Mouse (Mus musculus): ENCODE data around the gene Psg16.

The Psg16 gene

DNA sequence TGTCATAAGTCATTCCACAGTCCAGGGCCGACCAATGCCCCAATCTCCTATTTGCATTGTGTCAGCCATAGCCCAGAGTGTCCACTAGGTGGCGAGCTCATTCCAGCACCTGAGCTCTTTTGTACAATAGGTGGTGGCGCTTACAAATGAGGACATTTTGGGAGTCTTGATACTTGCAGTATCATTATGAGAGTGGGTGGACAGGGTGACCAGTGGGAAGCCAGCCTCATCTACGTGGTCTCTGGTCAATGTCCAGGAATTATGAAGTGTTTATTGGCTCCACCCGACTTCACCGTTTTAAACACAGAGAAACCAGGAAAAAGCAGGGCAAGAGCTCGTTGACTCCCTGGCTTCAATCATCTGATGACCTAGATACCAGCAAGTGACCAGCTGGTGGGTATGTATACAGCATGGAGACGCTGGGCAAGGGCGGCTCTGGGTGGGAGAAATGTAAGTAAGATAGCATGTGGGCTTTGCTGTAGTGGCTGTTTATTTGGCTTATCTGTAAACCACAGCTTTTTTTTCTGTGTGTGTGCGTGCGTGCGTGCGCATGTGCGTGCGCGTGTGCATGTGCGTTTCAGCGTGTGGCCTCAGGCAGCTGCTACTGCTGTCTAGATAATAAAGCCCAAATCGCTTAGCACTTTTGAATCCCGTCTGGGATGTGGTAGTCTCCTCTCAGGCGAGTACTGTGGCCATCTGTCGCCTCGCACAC is at the start of gene Psg16:
TSS of gene Psg16 (plus strand) at position 137 of the 712 bp plus-strand sequence.
- DNase-seq, result peak; percentile 64

DNA sequence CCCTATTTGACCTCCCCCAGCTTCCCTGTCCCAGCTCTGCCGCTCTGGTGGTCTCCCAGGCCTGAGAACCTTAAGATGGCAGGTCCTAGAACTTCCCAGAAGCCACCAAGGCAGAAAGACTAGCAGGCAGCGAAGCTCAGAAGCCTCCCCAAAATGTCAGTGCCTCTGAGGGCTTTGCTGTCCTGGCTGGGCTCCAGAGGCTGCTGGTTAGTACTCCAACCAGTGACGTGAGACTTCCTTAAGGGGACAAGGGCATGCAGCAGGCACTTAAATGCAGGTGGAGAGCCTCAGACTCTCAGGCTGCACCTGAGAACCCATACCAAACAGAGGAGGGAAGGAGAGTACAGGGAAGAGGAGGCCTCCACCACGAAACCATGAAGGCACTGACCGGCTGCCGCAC is 49.7 kb upstream of the Psg16 start:
- peak; percentile 61 for DNase-seq

DNA sequence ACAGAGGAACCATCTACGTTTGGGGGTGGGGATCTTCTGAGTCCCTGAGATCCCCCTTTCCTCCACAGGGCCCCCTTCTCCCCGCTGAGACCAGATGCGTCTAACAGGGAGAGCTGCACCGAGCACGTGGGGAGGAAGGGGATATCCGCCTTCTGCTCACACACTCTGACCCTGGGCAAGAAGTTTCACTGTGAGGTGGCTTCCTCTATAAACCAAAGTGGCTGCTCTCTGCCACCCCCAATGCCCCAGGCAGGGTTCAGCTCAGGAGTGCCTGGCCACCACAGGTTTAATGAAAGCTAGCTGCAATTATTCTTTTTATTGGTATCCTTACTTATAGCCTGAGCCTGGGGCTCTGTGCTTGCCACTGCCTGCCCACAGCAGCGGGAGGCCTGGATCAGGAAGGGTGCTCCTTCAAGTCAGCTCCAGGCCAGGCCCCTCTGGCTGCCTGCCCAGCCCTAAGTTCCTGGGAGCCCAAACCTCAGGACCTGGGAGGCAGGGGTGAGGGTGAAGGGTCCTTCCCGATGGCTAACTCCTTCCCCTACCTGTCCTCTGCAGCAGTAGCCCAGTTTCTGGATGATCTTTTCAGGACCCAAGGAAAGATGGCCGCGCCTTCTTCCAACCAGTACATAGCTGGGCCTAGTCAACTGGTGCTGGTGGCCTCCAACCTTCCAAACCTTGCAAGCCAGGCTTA is 48.9 kb upstream of the Psg16 start:
- DNase-seq, result peak; percentile 23

DNA sequence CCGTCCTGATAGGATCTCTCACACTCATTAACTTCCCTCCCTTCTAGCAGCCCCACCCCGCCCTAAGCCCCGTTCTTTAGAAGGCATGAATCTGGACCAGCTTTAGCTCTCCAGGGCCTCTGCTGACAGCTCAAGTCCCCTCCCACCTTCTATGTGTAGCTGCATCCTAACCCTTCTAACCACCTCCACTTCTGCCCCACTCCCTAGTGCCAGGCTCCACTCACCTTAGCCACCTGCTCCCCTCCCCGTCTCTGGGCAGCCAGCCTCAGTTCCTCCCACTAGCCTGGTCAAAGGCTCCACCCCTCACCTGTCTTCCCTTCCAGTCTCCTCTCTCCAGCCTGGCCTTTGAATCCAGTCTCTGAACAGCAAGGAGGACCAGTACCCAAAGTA is 48.3 kb upstream of the Psg16 start:
- DNase-seq, result no peak

DNA sequence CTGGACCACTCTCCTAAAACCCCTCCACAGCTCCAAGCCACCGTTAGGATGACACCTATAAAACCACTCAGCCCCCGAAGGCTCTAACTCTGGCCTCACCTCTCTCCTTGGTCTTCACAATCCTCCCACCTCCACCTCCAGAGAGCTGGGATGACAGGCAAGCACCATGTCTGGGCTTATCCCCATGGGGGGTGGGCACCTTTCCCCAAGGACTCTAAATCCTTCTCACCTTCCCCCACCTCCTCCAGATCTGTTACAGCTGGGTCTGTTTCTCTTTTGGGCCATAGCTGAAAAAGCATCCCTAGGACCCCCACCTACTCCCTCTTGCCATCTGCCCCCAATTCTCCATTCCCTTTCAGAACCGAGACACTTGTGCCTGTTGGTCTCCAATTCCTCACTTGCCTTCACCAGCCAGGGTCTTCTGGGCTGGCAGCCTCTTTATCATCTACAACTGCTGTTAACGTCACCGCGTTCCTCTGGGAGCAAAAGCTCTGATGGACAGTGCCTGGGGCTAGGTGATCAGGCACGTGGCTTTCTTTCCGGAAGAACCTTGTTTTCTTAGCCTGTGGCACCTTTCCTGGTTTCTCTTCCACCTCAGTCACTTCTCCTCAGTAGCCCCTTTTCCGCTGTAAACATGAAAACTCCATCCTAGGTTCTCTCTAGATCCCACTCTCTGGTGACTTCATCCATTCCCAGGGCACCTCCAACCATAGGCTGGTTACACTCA is 47.8 kb upstream of the Psg16 start:
- no peak for DNase-seq

DNA sequence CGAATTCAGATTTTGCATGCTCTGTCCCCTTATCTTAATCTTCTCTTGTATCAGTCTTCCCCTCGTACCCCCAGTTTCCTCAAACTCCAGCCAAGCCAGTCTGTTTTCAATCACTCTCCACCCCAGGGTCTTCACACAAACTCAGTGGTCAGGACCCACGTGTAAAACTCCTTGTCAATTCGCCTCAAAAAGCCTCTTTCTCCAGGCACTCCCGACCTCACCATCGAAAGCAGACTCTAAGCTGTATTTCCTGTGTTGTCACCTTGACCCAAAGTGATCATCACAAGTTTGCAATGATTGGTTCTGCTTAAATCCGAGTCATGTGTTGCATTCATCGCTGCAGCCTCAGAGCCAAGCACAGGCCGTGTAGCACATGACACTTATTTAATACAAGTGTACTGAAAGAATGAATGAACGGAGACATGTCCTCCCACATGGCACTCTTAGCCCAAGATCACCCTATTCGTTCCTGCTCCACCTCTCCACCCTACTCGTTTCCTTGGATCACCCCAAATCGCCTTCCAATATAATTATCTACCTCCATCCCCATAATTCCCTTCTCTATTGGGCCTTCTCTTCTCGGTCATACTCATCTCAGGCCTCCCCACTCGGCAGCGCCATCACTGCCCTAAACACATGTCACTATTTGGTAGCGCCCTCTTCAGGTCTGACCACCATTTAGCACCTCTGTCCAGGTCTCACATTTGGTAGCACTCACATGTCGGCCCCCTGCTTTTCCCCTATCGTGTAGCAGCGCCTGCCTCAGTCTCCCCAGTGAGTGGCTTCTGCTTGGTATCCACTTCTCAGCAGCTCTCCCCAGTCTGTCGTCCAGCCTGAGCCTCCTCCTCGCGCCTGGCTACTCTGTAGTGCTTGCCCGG is 46.9 kb upstream of the Psg16 start:
- DNase-seq, result no peak

DNA sequence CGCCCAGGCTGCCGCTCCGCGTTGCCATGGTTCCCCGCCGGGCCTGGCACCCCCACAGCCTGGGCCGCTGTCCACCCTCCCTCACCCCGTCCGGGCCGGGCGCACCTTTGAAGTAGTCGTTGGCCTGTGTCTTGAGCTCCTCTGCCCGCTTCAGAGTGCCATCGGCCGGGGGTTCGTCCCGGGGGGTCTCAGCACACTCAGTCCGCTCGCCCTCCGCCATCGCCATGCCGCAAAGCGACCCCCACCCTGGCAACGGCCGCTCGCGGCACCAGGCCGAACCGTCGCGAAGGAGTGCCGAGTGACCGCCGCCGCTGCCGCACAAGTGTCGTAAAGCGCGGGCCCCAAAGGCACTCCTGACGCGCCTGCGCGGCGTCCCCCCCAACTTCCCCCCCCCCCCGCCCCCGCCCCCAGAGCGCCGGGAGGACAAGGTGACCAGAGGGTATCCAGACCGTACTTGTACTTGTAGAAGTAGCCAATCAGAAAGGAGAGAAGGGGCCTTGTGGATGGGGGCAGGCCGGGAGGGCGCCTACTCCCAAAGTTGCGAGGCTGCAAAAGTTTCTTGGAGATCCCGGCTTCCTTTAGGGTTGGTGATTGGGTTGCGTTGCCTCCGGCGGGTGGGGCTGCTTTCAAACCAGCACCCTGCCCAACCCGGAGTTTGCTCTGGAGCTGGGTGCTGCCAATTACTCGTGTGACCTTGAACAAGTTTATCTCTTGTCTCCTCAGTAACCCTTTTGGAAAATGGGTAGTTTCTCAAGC is 46.1 kb upstream of the Psg16 start, which contains the start of gene Ppp5c:
TSS of gene Ppp5c (minus strand) at position 337 of the 756 bp plus-strand sequence.
- DNase-seq, result peak; percentile 88

DNA sequence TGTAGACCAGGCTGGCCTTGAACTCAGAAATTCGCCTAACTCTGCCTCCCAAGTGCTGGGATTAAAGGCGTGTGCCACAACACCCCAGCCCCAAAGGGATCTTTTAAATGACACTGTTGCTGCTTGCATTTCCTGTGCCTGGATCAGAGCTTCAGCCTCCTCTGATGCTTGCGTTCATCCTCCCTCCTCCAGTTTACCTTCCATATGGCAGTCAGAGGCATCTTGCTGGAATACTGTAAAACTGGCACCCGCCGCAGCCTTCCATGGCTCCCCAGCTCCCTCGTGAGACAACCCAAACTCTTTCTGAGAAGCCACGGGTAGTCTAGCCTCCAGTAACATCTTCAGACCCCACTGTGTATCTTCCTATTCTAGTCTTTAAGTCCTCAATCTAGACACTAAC is 44.9 kb upstream of the Psg16 start:
- no peak for DNase-seq

DNA sequence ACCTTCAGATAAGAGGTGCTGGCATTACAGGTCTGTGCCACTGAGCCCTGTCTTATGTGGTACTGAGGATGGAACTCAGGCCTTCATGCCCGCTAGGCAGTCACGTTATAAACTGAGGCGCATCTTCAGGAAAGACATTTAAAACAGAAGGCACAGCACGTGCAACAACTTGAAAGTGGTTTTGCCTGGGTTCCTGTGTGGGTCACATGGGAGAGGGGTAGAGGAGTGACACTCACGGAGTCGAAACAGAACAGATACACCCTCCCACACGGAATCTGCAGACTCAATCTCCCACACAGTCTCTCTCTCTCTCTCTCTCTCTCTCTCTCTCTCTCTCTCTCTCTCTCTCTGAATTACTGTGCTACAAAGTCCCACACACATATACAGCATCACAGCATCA is 43.6 kb upstream of the Psg16 start:
- no peak for DNase-seq

DNA sequence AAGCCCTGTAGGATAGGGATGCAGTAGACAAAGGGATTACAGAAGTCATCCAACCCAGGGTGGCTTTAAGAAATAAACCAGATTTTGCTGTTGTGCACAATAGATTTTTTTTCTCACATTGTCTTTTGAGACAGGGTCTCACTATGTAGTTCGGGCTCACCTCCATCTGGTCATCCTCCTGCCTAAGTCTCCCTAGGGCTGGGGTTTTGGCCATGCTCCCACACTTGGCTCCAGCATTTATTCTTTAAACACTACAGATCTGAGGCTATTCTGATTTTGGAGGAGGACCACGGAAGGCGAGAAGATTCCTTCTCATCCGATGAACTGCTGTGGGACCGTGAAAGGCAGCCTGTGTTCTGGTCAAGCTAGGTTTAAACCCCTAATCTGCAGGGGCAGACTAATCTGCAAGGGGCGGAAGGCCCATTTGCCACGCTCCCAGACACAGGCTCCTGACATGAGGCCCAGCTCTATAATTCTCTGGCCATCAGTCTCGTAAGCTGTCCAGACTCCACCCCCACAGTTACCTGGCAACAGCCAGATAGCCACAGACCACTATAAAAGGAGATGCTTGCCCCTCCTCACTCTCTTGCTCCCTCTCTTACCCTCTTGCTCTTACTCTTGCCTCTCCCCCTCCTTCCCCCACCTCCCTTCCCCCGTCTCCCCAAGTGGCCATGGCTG is 35.7 kb upstream of the Psg16 start:
- no peak for DNase-seq

DNA sequence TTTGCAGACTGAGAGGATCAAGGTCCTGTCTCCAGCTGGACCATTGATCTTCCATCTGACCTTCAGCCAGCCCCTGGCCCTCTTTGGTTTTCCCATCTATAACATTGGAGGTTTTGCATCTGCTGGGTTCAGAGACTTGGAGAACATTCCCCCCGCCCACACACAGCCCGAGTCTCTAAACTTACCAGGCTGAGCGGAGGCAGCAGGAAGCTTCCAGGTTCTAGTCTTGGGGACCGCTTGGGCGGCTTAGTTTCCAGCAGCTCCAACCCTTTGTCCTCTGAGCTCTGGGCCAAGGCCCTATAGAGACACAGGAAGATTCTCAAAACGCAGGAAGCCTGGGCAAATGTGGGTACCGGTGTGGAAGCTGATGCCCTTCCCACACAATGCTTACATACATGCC is 34.5 kb upstream of the Psg16 start:
- no peak for DNase-seq

DNA sequence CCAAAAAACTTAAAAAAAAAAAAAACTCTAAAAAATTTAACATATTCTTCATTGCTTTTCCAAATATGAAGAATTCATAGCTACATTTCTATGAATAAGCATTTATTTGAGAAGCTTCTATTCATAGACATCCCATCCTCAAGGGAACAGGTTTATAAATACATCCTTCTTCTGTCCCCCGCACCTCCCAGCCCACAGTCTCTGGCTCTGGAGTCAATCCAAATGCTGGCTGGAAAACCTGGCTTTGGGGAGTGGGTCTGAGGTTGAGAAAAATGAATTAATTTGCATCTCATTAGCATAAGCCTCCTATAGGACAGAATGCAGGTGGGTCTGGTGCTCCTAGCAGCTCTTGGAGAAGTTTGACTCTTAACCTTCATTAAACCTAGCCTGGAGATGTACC is 28.1 kb upstream of the Psg16 start:
- no peak for DNase-seq

DNA sequence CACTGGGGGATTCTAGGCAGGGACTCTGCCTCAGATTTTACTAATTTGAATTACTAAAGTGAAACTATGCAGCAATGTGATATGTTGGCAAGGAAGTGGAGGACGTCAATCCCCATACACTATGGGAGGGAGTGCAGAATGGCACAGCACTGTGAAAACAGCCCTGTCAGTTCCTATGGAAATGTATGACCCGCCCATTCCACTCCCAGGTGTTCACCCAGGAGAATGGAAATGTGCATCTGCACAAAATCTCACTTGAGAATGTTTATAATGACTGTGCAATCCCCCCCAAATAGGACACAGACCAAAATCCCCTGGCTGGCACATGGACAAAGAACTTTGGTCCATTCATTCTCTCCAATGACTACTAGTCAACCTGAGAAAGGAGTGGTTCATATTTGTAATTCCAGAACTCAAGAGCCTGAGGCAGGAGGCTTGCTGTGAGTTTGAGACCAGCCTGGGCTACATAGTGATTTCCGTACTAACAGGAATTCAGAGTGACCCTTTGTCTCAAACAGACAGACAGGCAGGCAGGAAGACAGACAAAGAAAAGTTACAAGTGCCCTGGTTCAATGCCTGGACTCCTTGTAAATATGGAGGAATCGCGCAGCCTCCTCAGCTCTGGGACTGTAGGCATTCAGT is 26.7 kb upstream of the Psg16 start:
- no peak for DNase-seq

DNA sequence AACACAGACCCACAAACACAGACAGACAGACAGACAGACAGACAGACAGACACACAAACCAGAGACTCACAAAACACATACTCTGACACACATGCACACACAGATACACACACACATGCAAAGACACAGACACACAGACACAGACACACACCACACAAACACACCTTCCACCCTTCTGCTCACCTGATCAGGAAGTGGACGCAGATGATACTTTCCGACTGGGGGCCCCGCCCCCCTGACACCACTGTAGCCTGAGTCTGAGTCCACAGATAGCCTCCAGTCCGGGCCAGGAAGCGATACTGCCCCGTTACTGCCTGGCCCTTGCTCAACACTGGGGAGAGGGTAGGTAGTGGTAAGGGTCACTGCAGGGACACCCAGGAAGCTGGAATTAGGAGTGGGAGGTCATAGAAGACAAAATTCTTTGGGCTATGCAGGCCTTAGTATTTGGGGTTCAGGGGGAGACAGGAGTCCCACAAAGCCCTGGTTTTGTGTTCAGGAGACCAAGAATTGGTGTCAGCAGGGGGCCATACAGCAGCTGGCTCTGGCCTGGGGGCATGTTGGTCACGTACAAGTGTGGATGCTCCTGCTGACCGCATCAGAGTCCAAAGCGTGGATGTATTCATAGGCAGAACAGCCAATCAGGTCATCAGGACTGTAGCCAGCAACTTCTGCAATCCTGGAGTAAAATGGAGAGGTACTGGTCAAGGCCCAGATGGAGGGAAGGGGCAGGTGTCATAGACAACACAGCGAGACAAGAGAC is 25.2 kb upstream of the Psg16 start:
- no peak for DNase-seq

DNA sequence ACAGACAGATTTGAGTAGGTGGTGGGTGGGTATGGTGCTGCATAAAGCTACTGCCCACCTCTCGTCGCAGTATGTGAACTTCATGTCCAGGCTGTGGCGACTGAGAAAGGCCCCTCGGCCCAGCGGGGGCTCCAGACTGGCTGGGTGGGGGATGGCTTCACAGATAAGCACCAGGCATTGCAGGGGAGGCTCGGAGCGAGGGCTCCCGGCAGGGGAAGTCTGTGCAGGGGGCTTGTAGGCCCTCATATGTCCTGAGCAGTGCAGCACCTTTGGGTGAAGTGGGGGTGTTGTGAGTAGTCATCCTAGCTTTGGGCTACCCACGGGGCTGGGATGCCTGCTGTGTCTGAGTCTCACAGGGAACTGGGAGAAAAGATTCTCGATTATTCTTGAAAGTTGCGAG is 23.3 kb upstream of the Psg16 start:
- no peak for DNase-seq

DNA sequence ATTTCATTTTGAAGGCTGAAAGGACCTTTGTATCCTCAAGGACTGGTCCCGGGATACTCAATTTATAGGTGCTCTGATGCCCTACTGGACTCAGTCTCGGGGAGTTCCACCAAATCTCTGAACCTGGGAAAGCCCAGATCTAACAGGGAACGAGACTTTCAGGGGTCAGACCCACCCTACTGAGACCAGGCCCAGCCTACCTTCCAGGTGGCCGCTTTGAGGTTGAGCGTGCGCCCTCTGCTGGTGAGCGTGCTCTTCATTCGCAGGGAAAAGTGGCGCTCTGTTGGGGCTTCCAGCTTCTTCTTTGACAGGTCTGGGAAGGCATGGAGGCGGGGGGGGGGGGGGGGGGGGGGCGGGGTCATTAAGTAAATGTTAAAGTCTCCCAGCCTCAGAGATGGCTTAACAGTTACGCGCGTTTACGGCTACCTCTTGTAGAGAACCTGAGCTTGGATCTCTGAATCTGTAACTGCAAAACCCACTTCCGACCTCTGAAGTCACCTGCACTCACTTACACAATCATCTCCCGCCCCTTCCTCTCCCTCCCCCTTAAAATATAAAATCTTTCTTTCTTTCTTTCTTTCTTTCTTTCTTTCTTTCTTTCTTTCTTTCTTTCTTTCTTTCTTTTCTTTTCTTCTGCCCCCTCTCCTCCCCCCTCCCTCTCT is 22.8 kb upstream of the Psg16 start:
- peak; percentile 79 for DNase-seq

DNA sequence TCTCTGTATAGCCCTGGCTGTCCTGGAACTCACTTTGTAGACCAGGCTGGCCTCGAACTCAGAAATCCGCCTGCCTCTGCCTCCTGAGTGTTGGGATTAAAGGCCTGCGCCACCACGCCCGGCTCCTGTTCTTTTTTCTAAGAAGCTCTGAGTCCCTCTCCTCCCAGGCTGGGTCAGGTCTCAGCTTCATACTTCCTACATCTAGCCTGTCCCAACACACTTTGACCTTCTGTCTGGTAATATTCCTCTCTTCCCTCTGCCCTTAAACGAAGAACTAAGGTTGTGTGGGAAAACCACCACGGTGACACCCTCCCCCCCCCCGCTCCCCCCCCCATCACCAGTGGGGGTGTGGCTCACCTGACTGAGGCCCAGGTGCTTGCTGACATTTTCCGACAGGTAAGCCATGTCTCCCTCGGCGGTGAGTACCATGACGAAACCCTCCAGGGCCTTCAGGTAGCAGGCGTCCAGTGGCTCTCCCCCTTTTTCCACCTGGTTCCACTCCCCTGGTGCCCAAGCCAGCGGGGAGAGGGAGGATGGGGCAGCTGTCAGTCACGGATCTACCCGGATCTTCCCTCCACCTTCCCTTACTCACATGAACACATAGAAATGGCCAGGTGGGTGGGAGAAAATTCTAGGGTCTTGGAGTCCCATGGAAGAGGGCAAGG is 19.4 kb upstream of the Psg16 start:
- no peak for DNase-seq

DNA sequence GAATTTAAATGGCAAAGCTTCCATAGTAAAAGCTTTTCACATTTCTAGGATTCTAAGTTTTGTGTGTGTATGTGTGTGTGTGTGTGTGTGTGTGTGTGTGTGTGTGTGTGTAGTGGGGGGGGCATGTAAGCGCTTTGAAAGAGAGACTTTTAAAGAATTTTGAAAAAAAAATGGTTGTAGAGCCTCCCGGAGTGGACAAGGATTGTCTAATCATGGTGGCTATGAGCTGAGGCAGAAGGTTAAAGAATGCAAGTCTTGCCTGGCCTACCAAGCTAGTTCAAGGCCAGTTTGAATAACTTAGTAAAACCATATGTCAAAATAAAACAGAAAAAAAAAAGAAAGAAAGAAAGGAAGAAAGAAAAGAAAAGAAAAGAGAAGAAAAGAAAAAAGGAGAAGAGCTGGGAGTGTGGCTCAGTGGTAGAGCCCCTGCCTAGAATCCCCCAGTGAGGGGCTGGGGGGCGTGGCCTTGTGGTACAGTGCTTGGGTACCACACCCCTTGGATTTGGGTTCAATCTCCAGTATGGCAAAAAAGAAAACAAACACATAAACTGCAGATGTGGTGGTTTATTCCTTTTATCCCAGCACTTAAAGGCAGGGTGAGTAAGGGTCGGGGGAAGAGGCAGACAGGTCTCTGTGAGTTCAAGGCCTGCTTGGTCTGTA is 18.4 kb upstream of the Psg16 start:
- DNase-seq, result no peak

All from lung, postnatal 14 days (tissue).